ENCODE assay signal across 17 mouse cellular contexts in the genomic region with DNA sequence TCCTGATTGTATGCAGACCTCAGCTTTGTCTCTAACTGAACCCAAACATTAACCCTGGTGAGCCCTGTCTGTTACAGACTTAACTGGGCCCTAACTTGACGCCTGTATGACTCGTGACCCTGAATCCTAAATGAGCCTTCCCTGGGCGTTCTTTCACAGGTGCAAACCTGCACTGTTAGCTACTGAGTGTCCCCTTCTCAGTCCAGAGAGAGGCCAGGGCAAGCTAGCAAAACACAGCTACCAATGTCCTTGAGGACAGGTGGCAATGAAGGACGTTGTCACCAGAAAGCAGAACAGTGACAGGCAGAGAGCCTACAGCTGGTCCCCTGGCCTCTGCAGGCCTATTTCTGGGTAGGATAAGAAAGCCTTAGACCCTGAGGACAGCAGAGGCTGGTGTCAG. TPM values are rescaled to one million over a fixed set of nuclear protein-coding genes. Genes with fewer than 3 reads are reported as not detected.
A peak's percentile ranks its signal among the peaks of the same experiment; 100 is the strongest.
DNase-seq lines count a peak whose midpoint lies in the region; ATAC-seq and TF ChIP-seq lines count a peak whose summit lies in the region.
"Had no signal": no experiment of that assay in that cellular context is flagged by ENCODE, and none has a peak within 500 bp of the region (broad histone marks: within the 10 kb centered on the region; RNA-seq: fewer than 3 reads in every experiment).

No protein-coding gene starts in this region.

- no peaks in the 10 kb centered on the region for H3K4me1 ChIP-seq in heart, postnatal 0 days (ENCODE audit: control insufficient read depth, insufficient read depth)
- peaks cover 8% of the 10 kb centered on the region; the same call in 1 of the 2 replicates for H3K4me1 ChIP-seq in embryonic fibroblast, embryonic 13.5 days (ENCODE audit: control insufficient read depth, insufficient read depth, low read length)
- H3K4me1 ChIP-seq: neural tube, embryonic 13.5 days had no signal

- H3K27ac ChIP-seq in gastrocnemius, adult 2 months = peak overlapping the region; percentile 54
- H3K27ac ChIP-seq in heart, postnatal 0 days (ENCODE audit: low read depth) = no peak overlapping the region
- peak overlapping the region; percentile 67 for H3K27ac ChIP-seq in embryonic fibroblast, embryonic 13.5 days (ENCODE audit: insufficient read depth, low read length)
- H3K27ac ChIP-seq: forebrain, embryonic 13.5 days; neural tube, embryonic 13.5 days had no signal

- H3K4me3 ChIP-seq in gastrocnemius, adult 2 months = no peak overlapping the region
- H3K4me3 ChIP-seq in heart, postnatal 0 days (ENCODE audit: low read depth, low read length) = no peak overlapping the region
- no peak overlapping the region for H3K4me3 ChIP-seq in embryonic fibroblast, embryonic 13.5 days (ENCODE audit: insufficient read depth, low read length)
- H3K4me3 ChIP-seq: forebrain, embryonic 13.5 days; neural tube, embryonic 13.5 days had no signal

- H3K27me3 ChIP-seq in heart, postnatal 0 days (ENCODE audit: control insufficient read depth, insufficient read depth, low read length) = peaks cover 31% of the 10 kb centered on the region; the same call in 1 of the 2 replicates
- H3K27me3 ChIP-seq: forebrain, embryonic 13.5 days; neural tube, embryonic 13.5 days had no signal

- H3K36me3 ChIP-seq in heart, postnatal 0 days (replicated peaks; ENCODE audit: control insufficient read depth, insufficient read depth, low read length) = no peaks in the 10 kb centered on the region
- H3K36me3 ChIP-seq: neural tube, embryonic 13.5 days had no signal

- TF ChIP-seq EP300 in heart, postnatal 0 days (IDR thresholded peaks at IDR 0.05; ENCODE audit: low read depth) = no peak

- no peak overlapping the region for H3K4me2 ChIP-seq in heart, postnatal 0 days (ENCODE audit: low read depth, low read length)
- H3K4me2 ChIP-seq: forebrain, embryonic 13.5 days; neural tube, embryonic 13.5 days had no signal

- 60% methylated on average over 4 of the region's 4 CpGs for WGBS in heart, postnatal 0 days

- ATAC-seq in heart, postnatal 0 days (ENCODE audit: insufficient read depth, low read depth) = peak; percentile 56; the same call in 1 of the 2 replicates
- ATAC-seq: liver, postnatal 0 days had no signal

- no peak overlapping the region for H3K9ac ChIP-seq in heart, postnatal 0 days (replicated peaks; ENCODE audit: low read depth, low read length)
- H3K9ac ChIP-seq: forebrain, embryonic 13.5 days; liver, postnatal 0 days; neural tube, embryonic 13.5 days had no signal

- no peak for DNase-seq in gastrocnemius, adult 2 months
- no peak for DNase-seq in gastrocnemius, adult 8-10 months (ENCODE audit: low spot score in 2 of 2)
- no peak for DNase-seq in heart, postnatal 0 days (ENCODE audit: low spot score)
- no peak for DNase-seq in heart, adult 9 months (ENCODE audit: low spot score in 2 of 2)
- DNase-seq in 3T3-L1 (ENCODE audit: low read depth, low spot score) = peak; percentile 35
- DNase-seq in ovary, postnatal 14 days (ENCODE audit: low spot score) = no peak
- DNase-seq in adrenal gland, adult 2 months = no peak
- DNase-seq: adrenal gland, postnatal 14 days; B cell, adult 2 months; cerebellum, adult 11-12 months; liver; liver, postnatal 0 days; lung, postnatal 14 days; thymus, postnatal 14 days had no signal

- no peak for TF ChIP-seq POLR2A in embryonic fibroblast, embryonic 13.5 days (IDR thresholded peaks at IDR 0.05; ENCODE audit: low read depth, low read length)

- TF ChIP-seq CTCF in gastrocnemius, adult 2 months (IDR thresholded peaks at IDR 0.05) = no peak
- no peak for TF ChIP-seq CTCF in heart, postnatal 0 days (IDR thresholded peaks at IDR 0.05; ENCODE audit: low read depth)
- TF ChIP-seq CTCF in embryonic fibroblast, embryonic 13.5 days (IDR thresholded peaks at IDR 0.05; ENCODE audit: borderline replicate concordance, insufficient read depth, low read length) = no peak

- intact Hi-C loops in gastrocnemius, adult 2 months (cut with DNase I) = no loop called here

- H3K9me3 ChIP-seq in heart, postnatal 0 days (replicated peaks; ENCODE audit: control insufficient read depth, low read length) = no peaks in the 10 kb centered on the region
- H3K9me3 ChIP-seq: forebrain, embryonic 13.5 days; neural tube, embryonic 13.5 days had no signal

RNA-seq across cellular contexts. Expression of a gene that starts 37.0 kb away (rescaled TPM):
- 10 to 100 TPM; 67.0 to 91.9 TPM for total RNA-seq in gastrocnemius, adult 2 months (2021)
- total RNA-seq in gastrocnemius, adult 8-10 months (2022) = 10 to 100 TPM; 66.0 to 81.7 (median 77.6) TPM
- total RNA-seq in heart, postnatal 0 days (2014; rRNA removed; ENCODE audit: low replicate concordance) = 95.3 and 149 TPM in 2 replicates
- polyA plus RNA-seq in heart, postnatal 0 days (2015; fragmentation: Nextera tagmentation; extraction: Ambion mirVana) = 87.4 and 116 TPM in 2 replicates
- polyA plus RNA-seq in embryonic fibroblast, embryonic 13.5 days (2011; ENCODE audit: insufficient read length, low read depth, missing spikeins) = 79.8 and 108 TPM in 2 replicates
- total RNA-seq in adrenal gland, adult 2 months (2021) = 100 to 1,000 TPM; 466 to 626 TPM
- 570 and 815 TPM in 2 replicates for polyA plus RNA-seq in adrenal gland, adult 2 months (2012; rRNA removed)
